Mouse (Mus musculus) liver, embryonic 11.5 days (tissue): ENCODE measurements around the gene Selenow. TPM values are rescaled to one million over a fixed set of nuclear protein-coding genes. Genes with fewer than 3 reads are reported as not detected.

Experiments used
- polyA plus RNA-seq: library from polyadenylated mRNA; unstranded; fragments of >200 nt; fragmentation: Nextera tagmentation; extraction: Ambion mirVana; gene quantifications from 2 replicates; pipeline ENCODE4 v1.2.1, GENCODE M21; 2014

Gene Selenow
- polyA plus RNA-seq, 1 experiment from 2014 or later: 609 TPM

Other genes with a start within 250 kb of the Selenow start
- gene Obox5, start 172.3 kb downstream of the Selenow start, polyA plus RNA-seq: not detected in 2 replicates
- not detected in 2 replicates for gene Obox6, start 82.7 kb downstream of the Selenow start, polyA plus RNA-seq
- gene Crx, start 42.4 kb downstream of the Selenow start, polyA plus RNA-seq: not detected in 2 replicates
- not detected in 2 replicates for gene Crxos, start 39.8 kb downstream of the Selenow start, polyA plus RNA-seq
- gene Nop53, start 23.7 kb upstream of the Selenow start, polyA plus RNA-seq: 217 and 219 TPM in 2 replicates
- 7.5 and 10.8 TPM in 2 replicates for gene Ehd2, start 45.2 kb upstream of the Selenow start, polyA plus RNA-seq
- 5.3 and 7.3 TPM in 2 replicates for gene Bicra, start 125.5 kb upstream of the Selenow start, polyA plus RNA-seq
- not detected in 2 replicates for gene Zfp541, start 139.4 kb upstream of the Selenow start, polyA plus RNA-seq
- 167 and 174 TPM in 2 replicates for gene Napa, start 176.1 kb upstream of the Selenow start, polyA plus RNA-seq
- 20.2 and 20.7 TPM in 2 replicates for gene Kptn, start 197.5 kb upstream of the Selenow start, polyA plus RNA-seq
- 0.07 and 0.18 TPM in 2 replicates for gene Slc8a2, start 207.4 kb upstream of the Selenow start, polyA plus RNA-seq